In genomic region chr8:61535472-61535871, GRCm38 (mm10) we compare ENCODE assay signal across 24 mouse cellular contexts. TPM values are rescaled to one million over a fixed set of nuclear protein-coding genes. Genes with fewer than 3 reads are reported as not detected.
A peak's percentile ranks its signal among the peaks of the same experiment; 100 is the strongest.
DNase-seq lines count a peak whose midpoint lies in the region; ATAC-seq and TF ChIP-seq lines count a peak whose summit lies in the region.
"Had no signal": no experiment of that assay in that cellular context is flagged by ENCODE, and none has a peak within 500 bp of the region (broad histone marks: within the 10 kb centered on the region; RNA-seq: fewer than 3 reads in every experiment).

No protein-coding gene starts in this region.

- peak; percentile 56 for DNase-seq in embryo, embryonic 10 days (ENCODE audit: low spot score)
- no peak for DNase-seq in embryo, embryonic 9.5 days (ENCODE audit: extremely low spot score)
- DNase-seq in neural tube, embryonic 11.5 days (ENCODE audit: low spot score), result peak; percentile 52
- no peak for DNase-seq in gastrocnemius, postnatal 25 days
- DNase-seq in c-Kit-positive CD71-positive TER-119-positive erythroid progenitor cells, embryonic 14.5 days (ENCODE audit: low spot score), result no peak
- DNase-seq: cerebellum, adult 11 months; cerebellum, postnatal 25 days; forebrain, postnatal 0 days; heart, adult 11 months; heart, postnatal 10 days; layer of hippocampus, postnatal 36 days; left cerebral cortex, postnatal 4 days; lung, adult 18-20 months; lung, postnatal 4 days; right cerebral cortex, adult 18-20 months had no signal

- TF ChIP-seq CTCF in embryonic fibroblast, embryonic 13.5 days (IDR thresholded peaks at IDR 0.05; ENCODE audit: borderline replicate concordance, insufficient read depth, low read length), result no peak

- H3K27ac ChIP-seq in neural tube, embryonic 11.5 days (ENCODE audit: low read depth, low read length), result no peak overlapping the region
- H3K27ac ChIP-seq in neural tube, embryonic 15.5 days (replicated peaks), result no peak overlapping the region
- peak overlapping the region; percentile 31; the same call in 1 of the 2 replicates for H3K27ac ChIP-seq in embryonic fibroblast, embryonic 13.5 days (ENCODE audit: insufficient read depth, low read length)
- H3K27ac ChIP-seq: embryonic facial prominence, embryonic 13.5 days; intestine, embryonic 15.5 days; kidney, embryonic 15.5 days had no signal

- H3K4me3 ChIP-seq in neural tube, embryonic 11.5 days (ENCODE audit: low read depth, low read length), result no peak overlapping the region
- no peak overlapping the region for H3K4me3 ChIP-seq in neural tube, embryonic 15.5 days (replicated peaks)
- H3K4me3 ChIP-seq in embryonic fibroblast, embryonic 13.5 days (ENCODE audit: insufficient read depth, low read length), result no peak overlapping the region
- H3K4me3 ChIP-seq: embryonic facial prominence, embryonic 13.5 days; intestine, embryonic 15.5 days; kidney, embryonic 15.5 days; myocyte had no signal

- WGBS in neural tube, embryonic 11.5 days, result 65% methylated on average over 11 of the region's 11 CpGs
- 74% methylated on average over 11 of the region's 11 CpGs for WGBS in neural tube, embryonic 15.5 days

- no peak overlapping the region for H3K4me2 ChIP-seq in neural tube, embryonic 11.5 days (ENCODE audit: low read depth)
- no peak overlapping the region for H3K4me2 ChIP-seq in neural tube, embryonic 15.5 days
- H3K4me2 ChIP-seq: embryonic facial prominence, embryonic 13.5 days; intestine, embryonic 15.5 days; kidney, embryonic 15.5 days; midbrain, embryonic 11.5 days had no signal

- H3K9me3 ChIP-seq in neural tube, embryonic 11.5 days (ENCODE audit: control insufficient read depth, low read length), result no peaks in the 10 kb centered on the region
- H3K9me3 ChIP-seq in neural tube, embryonic 15.5 days (replicated peaks), result no peaks in the 10 kb centered on the region
- H3K9me3 ChIP-seq: embryonic facial prominence, embryonic 13.5 days; intestine, embryonic 15.5 days; kidney, embryonic 15.5 days had no signal

- no peak overlapping the region for H3K9ac ChIP-seq in neural tube, embryonic 11.5 days (ENCODE audit: low read length)
- H3K9ac ChIP-seq in neural tube, embryonic 15.5 days (replicated peaks), result no peak overlapping the region
- H3K9ac ChIP-seq: embryonic facial prominence, embryonic 13.5 days; forebrain, postnatal 0 days; intestine, embryonic 15.5 days; kidney, embryonic 15.5 days had no signal

- no peaks in the 10 kb centered on the region for H3K4me1 ChIP-seq in neural tube, embryonic 11.5 days (ENCODE audit: control insufficient read depth, insufficient read depth, low read length)
- no peaks in the 10 kb centered on the region for H3K4me1 ChIP-seq in neural tube, embryonic 15.5 days
- H3K4me1 ChIP-seq in embryonic fibroblast, embryonic 13.5 days (ENCODE audit: control insufficient read depth, insufficient read depth, low read length), result peaks cover 3% of the 10 kb centered on the region
- H3K4me1 ChIP-seq: intestine, embryonic 15.5 days; kidney, embryonic 15.5 days had no signal

- peaks cover 2% of the 10 kb centered on the region; the same call in 1 of the 2 replicates for H3K36me3 ChIP-seq in neural tube, embryonic 11.5 days (ENCODE audit: control insufficient read depth, insufficient read depth, low read length)
- no peaks in the 10 kb centered on the region for H3K36me3 ChIP-seq in neural tube, embryonic 15.5 days

- no peaks in the 10 kb centered on the region for H3K27me3 ChIP-seq in neural tube, embryonic 11.5 days (ENCODE audit: control insufficient read depth, insufficient read depth, low read length)
- no peaks in the 10 kb centered on the region for H3K27me3 ChIP-seq in neural tube, embryonic 15.5 days (replicated peaks)
- H3K27me3 ChIP-seq: embryonic facial prominence, embryonic 13.5 days; intestine, embryonic 15.5 days; kidney, embryonic 15.5 days had no signal

- TF ChIP-seq POLR2A in embryonic fibroblast, embryonic 13.5 days (IDR thresholded peaks at IDR 0.05; ENCODE audit: low read depth, low read length), result no peak

- no peak; the same call in 1 of the 2 replicates for ATAC-seq in neural tube, embryonic 11.5 days (ENCODE audit: insufficient read depth, low FRiP score, low TSS enrichment)
- ATAC-seq in neural tube, embryonic 15.5 days (ENCODE audit: low FRiP score), result no peak
- no peak for ATAC-seq in cerebellum, adult (ENCODE audit: insufficient number of reproducible peaks, low FRiP score, low TSS enrichment)
- ATAC-seq: CD4-positive, CD25-positive, alpha-beta regulatory T cell, adult 4 months; forebrain, postnatal 0 days; intestine, embryonic 15.5 days had no signal

RNA-seq across cellular contexts. Expression of gene Cbr4, which starts 47.9 kb away (rescaled TPM):
- 25.2 and 26.5 TPM in 2 replicates for polyA plus RNA-seq in neural tube, embryonic 11.5 days (2014; fragmentation: Nextera tagmentation; extraction: Ambion mirVana)
- 17.2 and 25.4 TPM in 2 replicates for polyA plus RNA-seq in neural tube, embryonic 15.5 days (2015; fragmentation: Nextera tagmentation; extraction: Ambion mirVana)
- 21.1 and 24.3 TPM in 2 replicates for polyA plus RNA-seq in embryonic fibroblast, embryonic 13.5 days (2011; ENCODE audit: insufficient read length, low read depth, missing spikeins)
- 10 to 100 TPM; 31.5 to 34.4 TPM for total RNA-seq in gastrocnemius, postnatal 25 days (2021)

Comparison
In these comparisons a context has a peak if more than half of its experiments do, and no peak if none do; other contexts are left out.
1. DNase-seq: peak in embryo, embryonic 10 days (single experiment) and neural tube, embryonic 11.5 days (single experiment); none in embryo, embryonic 9.5 days (single experiment), gastrocnemius, postnatal 25 days (single experiment) and c-Kit-positive CD71-positive TER-119-positive erythroid progenitor cells, embryonic 14.5 days (single experiment).